Mouse (Mus musculus): ENCODE results near the gene Zfp683.

Gene Zfp683

GRCm38 (mm10) chr4:134053538-134053937 is at the start of gene Zfp683:
TSS of gene Zfp683 (plus strand) at chr4:134053838.
- Histone ChIP-seq H3K4me3 (replicated peaks; ENCODE audit: low read length) (no peak within 1 kb of the TSS), H3K9me3 (ENCODE audit: low read length) (peaks cover 4% of the 10 kb centered on the region; the same call in 1 of the 2 replicates), H3K4me1 (replicated peaks; ENCODE audit: low read depth, low read length) (peaks cover 29% of the 10 kb centered on the region), H3K36me3 (ENCODE audit: insufficient read depth, low read length) (no peaks in the 10 kb centered on the region), H3K27me3 (ENCODE audit: insufficient read depth, low read length) (peaks cover 16% of the 10 kb centered on the region)
- TF ChIP-seq POU5F1 (IDR thresholded peaks at IDR 0.05; ENCODE audit: borderline replicate concordance, low read length) (no peak), CTCF (conservative IDR thresholded peaks at IDR 0.05; ENCODE audit: low read length) (no peak), NANOG (IDR thresholded peaks at IDR 0.05; ENCODE audit: borderline replicate concordance, low read length) (no peak)

GRCm38 (mm10) chr4:134005581-134006358 is 47.9 kb upstream of the Zfp683 start:
- Histone ChIP-seq H3K4me3 (replicated peaks; ENCODE audit: low read length) (no peak overlapping the region), H3K36me3 (ENCODE audit: insufficient read depth, low read length) (peaks cover 72% of the 10 kb centered on the region), H3K27me3 (ENCODE audit: insufficient read depth, low read length) (no peaks in the 10 kb centered on the region), H3K9me3 (ENCODE audit: low read length) (no peaks in the 10 kb centered on the region), H3K4me1 (replicated peaks; ENCODE audit: low read depth, low read length) (peaks cover 76% of the 10 kb centered on the region)
- no peak for TF ChIP-seq CTCF (conservative IDR thresholded peaks at IDR 0.05; ENCODE audit: low read length)
- TF ChIP-seq NANOG (IDR thresholded peaks at IDR 0.05; ENCODE audit: borderline replicate concordance, low read length), result no peak
- TF ChIP-seq POU5F1 (IDR thresholded peaks at IDR 0.05; ENCODE audit: borderline replicate concordance, low read length), result no peak

GRCm38 (mm10) chr4:134006845-134007244 is 46.8 kb upstream of the Zfp683 start:
- H3K27me3 ChIP-seq (ENCODE audit: insufficient read depth, low read length), result no peaks in the 10 kb centered on the region
- H3K4me3 ChIP-seq (replicated peaks; ENCODE audit: low read length), result no peak overlapping the region
- peaks cover 78% of the 10 kb centered on the region for H3K4me1 ChIP-seq (replicated peaks; ENCODE audit: low read depth, low read length)
- peaks cover 72% of the 10 kb centered on the region for H3K36me3 ChIP-seq (ENCODE audit: insufficient read depth, low read length)
- TF ChIP-seq CTCF (conservative IDR thresholded peaks at IDR 0.05; ENCODE audit: low read length) (no peak), POU5F1 (IDR thresholded peaks at IDR 0.05; ENCODE audit: borderline replicate concordance, low read length) (no peak), NANOG (IDR thresholded peaks at IDR 0.05; ENCODE audit: borderline replicate concordance, low read length) (no peak)
- H3K9me3 ChIP-seq (ENCODE audit: low read length), result no peaks in the 10 kb centered on the region

- Histone ChIP-seq H3K27me3 (ENCODE audit: insufficient read depth, low read length) (no peaks in the 10 kb centered on the region), H3K4me1 (replicated peaks; ENCODE audit: low read depth, low read length) (peaks cover 83% of the 10 kb centered on the region), H3K36me3 (ENCODE audit: insufficient read depth, low read length) (peaks cover 68% of the 10 kb centered on the region), H3K4me3 (replicated peaks; ENCODE audit: low read length) (peak overlapping the region; percentile 71; the same call in 1 of the 2 replicates), H3K9me3 (ENCODE audit: low read length) (no peaks in the 10 kb centered on the region)
- no peak for TF ChIP-seq NANOG (IDR thresholded peaks at IDR 0.05; ENCODE audit: borderline replicate concordance, low read length)
- no peak for TF ChIP-seq POU5F1 (IDR thresholded peaks at IDR 0.05; ENCODE audit: borderline replicate concordance, low read length)
- no peak for TF ChIP-seq CTCF (conservative IDR thresholded peaks at IDR 0.05; ENCODE audit: low read length)
These were observed 43.9 kb upstream of the Zfp683 start for GRCm38 (mm10) chr4:134009709-134010108.

GRCm38 (mm10) chr4:134011450-134012414 is 41.9 kb upstream of the Zfp683 start:
- Histone ChIP-seq H3K4me3 (replicated peaks; ENCODE audit: low read length) (peak overlapping the region; percentile 71), H3K27me3 (ENCODE audit: insufficient read depth, low read length) (no peaks in the 10 kb centered on the region), H3K9me3 (ENCODE audit: low read length) (no peaks in the 10 kb centered on the region), H3K36me3 (ENCODE audit: insufficient read depth, low read length) (peaks cover 67% of the 10 kb centered on the region), H3K4me1 (replicated peaks; ENCODE audit: low read depth, low read length) (peaks cover 85% of the 10 kb centered on the region)
- TF ChIP-seq NANOG (IDR thresholded peaks at IDR 0.05; ENCODE audit: borderline replicate concordance, low read length) (no peak), POU5F1 (IDR thresholded peaks at IDR 0.05; ENCODE audit: borderline replicate concordance, low read length) (no peak)

- Histone ChIP-seq H3K4me1 (replicated peaks; ENCODE audit: low read depth, low read length) (peaks cover 82% of the 10 kb centered on the region), H3K36me3 (ENCODE audit: insufficient read depth, low read length) (peaks cover 59% of the 10 kb centered on the region), H3K27me3 (ENCODE audit: insufficient read depth, low read length) (no peaks in the 10 kb centered on the region), H3K4me3 (replicated peaks; ENCODE audit: low read length) (peak overlapping the region; percentile 71), H3K9me3 (ENCODE audit: low read length) (no peaks in the 10 kb centered on the region)
- TF ChIP-seq POU5F1 (IDR thresholded peaks at IDR 0.05; ENCODE audit: borderline replicate concordance, low read length) (no peak), NANOG (IDR thresholded peaks at IDR 0.05; ENCODE audit: borderline replicate concordance, low read length) (no peak), CTCF (conservative IDR thresholded peaks at IDR 0.05; ENCODE audit: low read length) (peak; percentile 36)
These were observed 40.6 kb upstream of the Zfp683 start for GRCm38 (mm10) chr4:134012858-134013528.

GRCm38 (mm10) chr4:134016208-134016607 is 37.4 kb upstream of the Zfp683 start:
- Histone ChIP-seq H3K4me1 (replicated peaks; ENCODE audit: low read depth, low read length) (peaks cover 67% of the 10 kb centered on the region), H3K36me3 (ENCODE audit: insufficient read depth, low read length) (peaks cover 38% of the 10 kb centered on the region), H3K9me3 (ENCODE audit: low read length) (no peaks in the 10 kb centered on the region), H3K27me3 (ENCODE audit: insufficient read depth, low read length) (no peaks in the 10 kb centered on the region), H3K4me3 (replicated peaks; ENCODE audit: low read length) (peak overlapping the region; percentile 95)
- no peak for TF ChIP-seq NANOG (IDR thresholded peaks at IDR 0.05; ENCODE audit: borderline replicate concordance, low read length)
- no peak for TF ChIP-seq CTCF (conservative IDR thresholded peaks at IDR 0.05; ENCODE audit: low read length)

- Histone ChIP-seq H3K9me3 (ENCODE audit: low read length) (no peaks in the 10 kb centered on the region), H3K27me3 (ENCODE audit: insufficient read depth, low read length) (no peaks in the 10 kb centered on the region), H3K4me3 (replicated peaks; ENCODE audit: low read length) (peak overlapping the region; percentile 95), H3K36me3 (ENCODE audit: insufficient read depth, low read length) (peaks cover 38% of the 10 kb centered on the region), H3K4me1 (replicated peaks; ENCODE audit: low read depth, low read length) (peaks cover 61% of the 10 kb centered on the region)
- TF ChIP-seq NANOG (IDR thresholded peaks at IDR 0.05; ENCODE audit: borderline replicate concordance, low read length) (no peak), POU5F1 (IDR thresholded peaks at IDR 0.05; ENCODE audit: borderline replicate concordance, low read length) (no peak), CTCF (conservative IDR thresholded peaks at IDR 0.05; ENCODE audit: low read length) (no peak)
These were observed 36.9 kb upstream of the Zfp683 start for GRCm38 (mm10) chr4:134016767-134017166.
